Mouse (Mus musculus): Measurements from ENCODE around the gene Trim65. TPM values are rescaled to one million over a fixed set of nuclear protein-coding genes. Genes with fewer than 3 reads are reported as not detected.

Gene Trim65
- polyA plus RNA-seq, 1 experiment from 2014 or later: 1.9 TPM

- peak overlapping the region; percentile 34 for H3K4me2 ChIP-seq (ENCODE audit: low read depth, low read length, severe bottlenecking)
- no peaks in the 10 kb centered on the region for H3K9me3 ChIP-seq (ENCODE audit: control insufficient read depth, low read length)
- peak overlapping the region; percentile 18 for H3K4me3 ChIP-seq (ENCODE audit: low read depth, low read length)
- peaks cover 58% of the 10 kb centered on the region for H3K27me3 ChIP-seq (ENCODE audit: control insufficient read depth, insufficient read depth, low read length)
- no peaks in the 10 kb centered on the region for H3K36me3 ChIP-seq (ENCODE audit: control insufficient read depth, insufficient read depth, low read length)
- DNase-seq (ENCODE audit: low spot score) (peak; percentile 63), ATAC-seq (replicated peaks; ENCODE audit: low FRiP score) (no peak)
- H3K27ac ChIP-seq (ENCODE audit: low read depth, low read length): no peak overlapping the region
- 3% methylated on average over 70 of the region's 70 CpGs for WGBS
- no peak overlapping the region for H3K9ac ChIP-seq (ENCODE audit: low read length)
- H3K4me1 ChIP-seq (replicated peaks; ENCODE audit: control insufficient read depth, insufficient read depth, low read length): peaks cover 21% of the 10 kb centered on the region
Observed at GRCm38 (mm10) chr11:116109441-116110081, 21.4 kb downstream of the Trim65 start.

GRCm38 (mm10) chr11:116108464-116109137, 22.3 kb downstream of the Trim65 start:
- H3K9me3 ChIP-seq (ENCODE audit: control insufficient read depth, low read length): no peaks in the 10 kb centered on the region
- no peaks in the 10 kb centered on the region for H3K36me3 ChIP-seq (ENCODE audit: control insufficient read depth, insufficient read depth, low read length)
- no peak overlapping the region for H3K4me3 ChIP-seq (ENCODE audit: low read depth, low read length)
- 3% methylated on average over 23 of the region's 23 CpGs for WGBS
- H3K27me3 ChIP-seq (ENCODE audit: control insufficient read depth, insufficient read depth, low read length): peaks cover 58% of the 10 kb centered on the region
- peaks cover 28% of the 10 kb centered on the region for H3K4me1 ChIP-seq (replicated peaks; ENCODE audit: control insufficient read depth, insufficient read depth, low read length)
- no peak overlapping the region for H3K4me2 ChIP-seq (ENCODE audit: low read depth, low read length, severe bottlenecking)
- no peak for ATAC-seq (replicated peaks; ENCODE audit: low FRiP score)
- peak; percentile 56 for DNase-seq (ENCODE audit: low spot score)
- H3K27ac ChIP-seq (ENCODE audit: low read depth, low read length): no peak overlapping the region
- H3K9ac ChIP-seq (ENCODE audit: low read length): no peak overlapping the region; the same call in 1 of the 2 replicates

- ATAC-seq (replicated peaks; ENCODE audit: low FRiP score): no peak
- peaks cover 29% of the 10 kb centered on the region for H3K4me1 ChIP-seq (replicated peaks; ENCODE audit: control insufficient read depth, insufficient read depth, low read length)
- no peaks in the 10 kb centered on the region for H3K36me3 ChIP-seq (ENCODE audit: control insufficient read depth, insufficient read depth, low read length)
- no peaks in the 10 kb centered on the region for H3K9me3 ChIP-seq (ENCODE audit: control insufficient read depth, low read length)
- peak; percentile 55 for DNase-seq (ENCODE audit: low spot score)
- no peak overlapping the region for H3K4me2 ChIP-seq (ENCODE audit: low read depth, low read length, severe bottlenecking)
- H3K27ac ChIP-seq (ENCODE audit: low read depth, low read length): no peak overlapping the region
- H3K27me3 ChIP-seq (ENCODE audit: control insufficient read depth, insufficient read depth, low read length): peaks cover 58% of the 10 kb centered on the region
- H3K9ac ChIP-seq (ENCODE audit: low read length): no peak overlapping the region
- WGBS: 7% methylated on average over 19 of the region's 19 CpGs
- H3K4me3 ChIP-seq (ENCODE audit: low read depth, low read length): no peak overlapping the region
Observed at GRCm38 (mm10) chr11:116107777-116108285, 23.1 kb downstream of the Trim65 start.

DNA sequence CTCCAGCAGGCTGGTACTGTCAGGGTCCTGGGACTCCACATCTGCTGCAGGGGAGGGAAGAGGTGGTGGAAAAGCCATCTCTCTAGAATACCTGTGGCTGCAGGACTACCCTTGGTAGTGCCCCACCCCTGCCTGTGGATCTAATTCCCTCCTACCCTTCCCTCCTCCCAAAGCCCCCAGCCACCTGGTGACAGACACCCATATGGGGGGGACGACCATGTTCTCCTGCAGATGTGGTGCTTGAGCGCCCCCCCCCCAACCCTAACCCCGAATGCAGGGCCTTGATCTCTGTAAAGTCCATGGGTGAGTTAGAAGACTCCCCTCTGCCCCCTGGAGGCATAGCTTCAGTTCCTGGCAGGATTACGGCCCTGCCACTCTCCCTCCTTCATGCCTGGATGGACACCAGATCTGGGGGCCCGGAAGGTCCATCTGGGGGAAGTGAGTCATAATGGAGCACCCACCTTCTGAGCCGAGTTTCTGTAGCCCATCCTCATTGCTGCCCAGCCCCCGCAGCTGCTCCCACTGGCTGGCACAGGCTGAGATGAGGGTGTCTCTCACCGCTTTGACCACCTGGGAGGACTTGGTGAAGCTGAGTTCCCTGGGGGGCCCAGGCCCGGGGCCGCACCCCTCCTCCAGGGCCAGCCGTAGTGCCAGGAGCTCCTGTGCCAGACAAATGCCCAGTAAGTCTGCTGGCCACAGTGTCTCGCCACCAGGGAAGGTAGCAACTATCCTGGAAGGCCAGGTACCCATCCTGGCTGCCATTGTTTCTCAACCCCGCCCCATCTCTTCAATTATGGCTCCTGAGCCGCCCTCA, 23.8 kb downstream of the Trim65 start:
- WGBS: 14% methylated on average over 14 of the region's 14 CpGs
- Histone ChIP-seq H3K27me3 (ENCODE audit: control insufficient read depth, insufficient read depth, low read length) (peaks cover 58% of the 10 kb centered on the region), H3K4me2 (ENCODE audit: low read depth, low read length, severe bottlenecking) (no peak overlapping the region), H3K27ac (ENCODE audit: low read depth, low read length) (no peak overlapping the region), H3K9ac (ENCODE audit: low read length) (no peak overlapping the region), H3K9me3 (ENCODE audit: control insufficient read depth, low read length) (no peaks in the 10 kb centered on the region), H3K36me3 (ENCODE audit: control insufficient read depth, insufficient read depth, low read length) (no peaks in the 10 kb centered on the region), H3K4me1 (replicated peaks; ENCODE audit: control insufficient read depth, insufficient read depth, low read length) (peaks cover 32% of the 10 kb centered on the region), H3K4me3 (ENCODE audit: low read depth, low read length) (no peak overlapping the region)
- peak; percentile 54 for DNase-seq (ENCODE audit: low spot score)
- ATAC-seq (replicated peaks; ENCODE audit: low FRiP score): no peak

GRCm38 (mm10) chr11:116106154-116106962, 24.6 kb downstream of the Trim65 start:
- WGBS: 21% methylated on average over 32 of the region's 32 CpGs
- Histone ChIP-seq H3K27ac (ENCODE audit: low read depth, low read length) (no peak overlapping the region), H3K4me2 (ENCODE audit: low read depth, low read length, severe bottlenecking) (peak overlapping the region; percentile 29; the same call in 1 of the 2 replicates)

GRCm38 (mm10) chr11:116105065-116105464, 25.9 kb downstream of the Trim65 start:
- Histone ChIP-seq H3K4me3 (ENCODE audit: low read depth, low read length) (no peak overlapping the region), H3K9me3 (ENCODE audit: control insufficient read depth, low read length) (no peaks in the 10 kb centered on the region), H3K27me3 (ENCODE audit: control insufficient read depth, insufficient read depth, low read length) (peaks cover 41% of the 10 kb centered on the region), H3K36me3 (ENCODE audit: control insufficient read depth, insufficient read depth, low read length) (no peaks in the 10 kb centered on the region), H3K4me1 (replicated peaks; ENCODE audit: control insufficient read depth, insufficient read depth, low read length) (peaks cover 39% of the 10 kb centered on the region), H3K4me2 (ENCODE audit: low read depth, low read length, severe bottlenecking) (no peak overlapping the region), H3K9ac (ENCODE audit: low read length) (no peak overlapping the region), H3K27ac (ENCODE audit: low read depth, low read length) (no peak overlapping the region)
- no peak for DNase-seq (ENCODE audit: low spot score)
- WGBS: 93% methylated on average over 2 of the region's 2 CpGs
- no peak for ATAC-seq (replicated peaks; ENCODE audit: low FRiP score)

More at GRCm38 (mm10) chr11:116106154-116106962, 24.6 kb downstream of the Trim65 start:
- H3K9me3 ChIP-seq (ENCODE audit: control insufficient read depth, low read length): no peaks in the 10 kb centered on the region
- peaks cover 39% of the 10 kb centered on the region for H3K4me1 ChIP-seq (replicated peaks; ENCODE audit: control insufficient read depth, insufficient read depth, low read length)
- no peaks in the 10 kb centered on the region for H3K36me3 ChIP-seq (ENCODE audit: control insufficient read depth, insufficient read depth, low read length)
- peak; percentile 47; the same call in 1 of the 2 replicates for ATAC-seq (replicated peaks; ENCODE audit: low FRiP score)
- DNase-seq (ENCODE audit: low spot score): peak; percentile 77
- peaks cover 54% of the 10 kb centered on the region for H3K27me3 ChIP-seq (ENCODE audit: control insufficient read depth, insufficient read depth, low read length)
- H3K9ac ChIP-seq (ENCODE audit: low read length): 0 out of 2 replicates have a peak overlapping the region, but pooled peaks have one; percentile 2
- H3K4me3 ChIP-seq (ENCODE audit: low read depth, low read length): 0 out of 2 replicates have a peak overlapping the region, but pooled peaks have one; percentile 6

- 53% methylated on average over 14 of the region's 14 CpGs for WGBS
- Histone ChIP-seq H3K27me3 (ENCODE audit: control insufficient read depth, insufficient read depth, low read length) (peaks cover 31% of the 10 kb centered on the region), H3K9ac (ENCODE audit: low read length) (no peak overlapping the region; the same call in 1 of the 2 replicates), H3K36me3 (ENCODE audit: control insufficient read depth, insufficient read depth, low read length) (no peaks in the 10 kb centered on the region), H3K4me1 (replicated peaks; ENCODE audit: control insufficient read depth, insufficient read depth, low read length) (peaks cover 33% of the 10 kb centered on the region), H3K4me2 (ENCODE audit: low read depth, low read length, severe bottlenecking) (0 out of 2 replicates have a peak overlapping the region, but pooled peaks have one; percentile 18), H3K27ac (ENCODE audit: low read depth, low read length) (no peak overlapping the region; the same call in 1 of the 2 replicates), H3K4me3 (ENCODE audit: low read depth, low read length) (no peak overlapping the region), H3K9me3 (ENCODE audit: control insufficient read depth, low read length) (no peaks in the 10 kb centered on the region)
- ATAC-seq (replicated peaks; ENCODE audit: low FRiP score): no peak
- DNase-seq (ENCODE audit: low spot score): peak; percentile 63
Observed at GRCm38 (mm10) chr11:116104006-116104646, 26.8 kb downstream of the Trim65 start.
